Mouse (Mus musculus) thymus, adult 18-20 months (tissue): ENCODE results near the gene Lmo2.

ENCODE experiments used
- DNase-seq, 2 experiments: peaks; one replicate each; pipeline ENCODE4 v3.0.0; 2022; ENCODE audit warnings: mixed read lengths in 2 of 2

The Lmo2 gene

DNA sequence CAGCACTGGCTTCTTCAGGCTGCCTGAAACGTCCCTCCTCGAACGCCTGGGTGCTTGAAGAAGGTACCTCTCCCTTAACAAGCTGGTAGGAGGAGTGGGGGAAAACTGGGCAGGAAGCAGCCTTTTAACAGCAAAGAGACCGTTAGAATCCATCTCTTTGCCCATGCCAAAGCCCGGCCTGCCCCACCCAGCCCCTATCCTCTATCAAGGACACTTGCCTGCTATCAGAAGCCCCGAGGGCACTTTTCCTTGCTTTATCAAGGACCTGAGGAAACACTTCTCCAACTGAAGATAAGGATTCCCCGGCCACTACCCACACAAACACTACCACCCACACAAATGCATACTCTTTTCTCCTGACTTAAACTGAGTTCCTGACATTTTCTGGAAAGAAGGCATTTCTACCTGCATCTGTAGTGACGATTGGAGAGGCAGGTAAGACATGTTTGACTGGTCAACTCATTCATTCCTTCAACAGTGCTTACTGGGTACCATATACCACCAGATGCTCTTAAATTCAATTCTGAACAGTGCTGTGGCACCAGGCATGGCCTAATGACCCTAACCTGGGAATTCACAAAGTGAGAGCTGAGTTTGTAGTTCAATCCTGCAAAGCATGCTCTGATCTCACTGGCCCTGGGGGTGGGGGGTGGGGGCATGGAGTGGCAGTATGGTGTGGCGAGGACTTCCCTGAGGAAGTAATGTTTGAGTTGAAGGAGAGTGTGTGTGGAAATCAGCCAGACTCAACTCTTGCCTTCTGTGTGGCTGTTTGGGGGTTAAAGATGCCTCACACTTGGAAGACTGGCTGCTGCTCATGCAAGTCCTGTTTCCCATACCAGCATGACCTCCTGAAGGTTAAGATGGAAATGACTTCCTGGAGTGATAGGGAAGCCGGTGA is at the start of gene Lmo2:
Lmo2 (plus strand) TSS at position 338 of the 898 bp plus-strand sequence.
- no peak for DNase-seq

DNA sequence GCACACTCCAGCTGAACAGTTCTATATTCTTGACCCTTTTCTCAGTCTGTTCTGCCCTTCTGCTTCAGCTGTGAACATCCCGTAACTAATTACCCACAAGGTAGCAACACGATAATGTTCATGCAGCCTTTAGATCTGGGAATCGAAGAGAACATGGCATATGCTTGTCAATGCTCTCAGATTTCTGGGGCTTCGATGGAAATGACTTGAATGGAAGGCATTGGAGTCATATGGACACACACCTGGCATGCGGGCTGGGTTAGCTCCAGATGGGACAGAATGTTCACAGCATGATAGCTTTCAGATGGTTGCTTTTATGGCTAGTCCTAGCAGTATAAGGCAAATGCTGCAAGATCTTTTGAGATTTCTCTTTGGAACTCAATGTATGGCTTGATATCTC is 47.2 kb upstream of the Lmo2 start:
- DNase-seq, result no peak

DNA sequence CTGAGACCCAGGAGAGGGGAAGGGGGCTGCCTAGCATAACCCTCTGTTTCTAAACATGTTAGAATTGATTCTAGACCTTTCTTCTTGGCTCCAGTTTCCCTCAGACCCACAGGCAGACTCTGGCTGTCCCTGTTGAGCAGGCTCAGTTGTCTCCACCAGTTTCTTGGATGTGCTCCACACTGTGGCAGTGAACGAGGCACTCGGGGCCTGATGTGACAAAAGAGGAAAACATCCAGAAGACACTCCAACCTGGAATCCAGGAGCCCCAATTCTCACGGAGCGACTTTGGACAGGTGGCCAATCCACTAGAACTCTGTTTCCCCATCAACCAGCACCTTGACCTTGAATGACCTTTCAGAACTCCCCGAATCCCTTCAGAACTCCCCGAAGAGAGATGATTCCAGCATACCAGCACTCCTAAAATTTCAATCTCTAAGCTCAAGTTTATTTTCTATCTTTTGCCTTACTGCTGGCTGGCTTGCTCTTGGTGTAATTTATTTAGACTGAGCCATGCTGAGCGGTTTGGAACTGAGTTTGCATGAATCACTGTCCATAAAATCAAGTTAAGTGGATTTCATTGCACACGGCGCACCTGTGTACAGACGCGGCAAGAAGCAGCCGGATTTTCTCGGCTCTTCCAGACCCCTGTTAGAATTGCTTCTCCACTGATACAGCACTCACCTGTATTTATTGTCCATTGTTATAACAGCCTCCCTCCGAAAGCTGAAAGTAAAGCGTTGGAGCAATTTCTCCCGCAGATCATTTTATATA is 45.1 kb upstream of the Lmo2 start:
- no peak for DNase-seq

DNA sequence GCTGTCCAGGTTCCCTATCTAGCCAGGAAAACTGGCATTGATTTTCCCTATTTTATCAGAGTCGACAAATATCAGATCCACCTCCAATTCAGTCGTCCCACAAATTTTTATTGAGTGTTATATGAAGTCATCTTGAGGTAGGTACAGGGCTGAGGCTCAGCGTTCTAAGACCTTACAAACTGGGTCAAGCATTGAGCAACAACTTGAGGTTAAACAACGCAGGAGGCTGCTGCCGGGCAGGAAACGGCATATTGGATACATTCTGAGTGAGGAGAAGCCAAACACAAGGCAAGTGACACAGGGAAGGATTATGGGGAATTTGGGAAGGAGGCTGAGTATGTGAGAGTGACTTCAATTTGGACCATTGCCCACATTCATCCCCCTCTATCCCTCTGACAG is 44.5 kb upstream of the Lmo2 start:
- DNase-seq, result no peak

DNA sequence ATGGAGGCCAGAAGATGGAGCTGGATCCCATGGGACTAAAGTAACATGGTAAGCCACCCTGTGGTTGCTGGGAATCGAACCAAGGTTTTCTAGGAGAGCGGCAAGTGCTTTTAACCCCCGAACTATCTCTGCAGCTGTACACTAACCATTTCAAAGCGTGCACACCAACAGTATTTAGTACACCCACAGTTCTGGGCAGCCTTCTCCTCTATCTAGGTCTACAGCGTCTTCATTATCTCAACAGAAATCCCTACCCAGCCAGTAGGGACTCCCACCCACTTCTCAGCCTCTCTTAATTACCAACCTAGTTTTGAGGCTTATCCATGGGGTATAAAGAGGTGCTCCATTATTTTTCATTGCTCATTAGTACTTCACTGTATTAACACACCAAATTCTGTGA is 41.7 kb upstream of the Lmo2 start:
- no peak for DNase-seq

DNA sequence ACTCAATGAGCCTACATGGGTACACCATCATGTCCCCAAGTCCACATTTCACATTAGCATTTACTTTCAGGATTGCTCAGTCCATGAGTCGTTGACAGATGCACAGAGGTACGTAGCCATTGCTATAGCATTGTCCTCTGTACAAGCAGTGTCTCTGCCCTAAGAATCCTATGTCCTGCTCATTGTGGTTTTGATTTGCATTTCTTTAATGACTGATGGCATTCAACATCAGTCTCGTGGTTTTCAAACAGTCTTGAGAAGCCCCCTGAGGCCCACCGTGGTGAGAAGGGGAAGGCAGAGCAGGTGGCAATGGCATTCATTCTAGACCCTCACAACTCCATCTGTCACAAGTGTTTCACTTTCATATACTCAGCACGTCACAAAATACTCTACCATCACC is 40.4 kb upstream of the Lmo2 start:
- DNase-seq, result no peak

DNA sequence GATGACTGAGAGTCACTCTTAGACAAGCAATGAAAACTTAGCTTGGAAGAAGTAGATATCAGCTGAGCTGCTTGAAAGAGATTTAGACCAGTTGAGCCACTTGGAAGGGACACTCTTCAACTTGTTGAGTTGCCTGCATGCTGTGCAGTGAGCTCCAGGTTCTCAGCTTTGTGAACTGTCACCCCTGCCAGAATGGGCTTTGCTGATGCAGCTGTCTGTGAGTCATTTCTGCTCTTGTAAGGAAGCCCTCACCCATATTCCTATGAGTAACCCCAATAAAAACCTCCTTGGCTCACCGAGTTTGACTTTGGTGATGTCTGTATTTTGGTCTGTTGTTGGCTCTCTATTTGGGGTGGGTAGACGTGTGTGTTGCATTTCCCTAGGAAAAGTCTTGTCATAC is 39.4 kb upstream of the Lmo2 start:
- DNase-seq, result no peak

DNA sequence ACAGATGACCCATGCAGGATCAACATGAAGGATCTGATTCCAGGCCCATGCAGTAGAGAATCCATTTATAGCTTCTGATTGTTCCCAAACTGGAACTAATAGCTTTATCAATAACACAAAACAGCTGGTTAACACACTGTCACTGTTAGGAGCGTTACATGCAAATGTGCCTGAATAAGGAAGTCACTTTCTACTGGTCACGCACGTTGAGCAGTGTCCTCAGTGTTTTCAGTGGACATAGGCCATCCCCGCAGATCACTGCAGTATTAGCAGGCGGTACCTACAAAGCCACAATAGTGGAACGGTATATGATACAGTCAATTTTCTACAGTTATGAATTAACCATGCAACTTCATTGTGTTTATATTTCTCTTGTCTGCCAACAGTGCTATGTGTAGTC is 38.3 kb upstream of the Lmo2 start:
- DNase-seq, result no peak

DNA sequence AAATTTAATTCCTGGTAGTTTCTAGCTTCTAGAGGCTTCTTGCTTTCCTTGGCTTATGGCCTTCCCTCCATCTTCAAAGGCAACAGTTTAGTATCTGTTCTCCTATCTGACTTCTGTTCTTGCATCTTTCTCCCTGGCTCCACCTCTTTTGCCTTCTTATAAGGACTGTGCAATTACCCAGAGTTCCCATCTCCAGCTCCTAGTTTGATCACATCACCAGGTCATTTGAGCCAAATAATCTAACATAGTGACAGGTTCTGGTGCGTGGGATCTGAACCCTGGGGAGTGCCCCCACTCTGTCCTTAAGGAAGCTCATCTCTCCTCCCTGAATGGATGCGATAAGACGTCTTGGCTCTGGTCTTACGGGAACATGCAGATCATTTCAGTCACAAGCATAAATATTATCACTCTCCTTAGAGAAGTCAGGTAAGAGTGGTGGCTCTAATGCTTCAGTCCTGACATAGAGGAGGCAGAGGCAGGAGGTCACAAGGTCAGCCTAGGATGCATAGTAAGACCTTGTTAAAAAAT is 31.1 kb upstream of the Lmo2 start:
- no peak for DNase-seq

DNA sequence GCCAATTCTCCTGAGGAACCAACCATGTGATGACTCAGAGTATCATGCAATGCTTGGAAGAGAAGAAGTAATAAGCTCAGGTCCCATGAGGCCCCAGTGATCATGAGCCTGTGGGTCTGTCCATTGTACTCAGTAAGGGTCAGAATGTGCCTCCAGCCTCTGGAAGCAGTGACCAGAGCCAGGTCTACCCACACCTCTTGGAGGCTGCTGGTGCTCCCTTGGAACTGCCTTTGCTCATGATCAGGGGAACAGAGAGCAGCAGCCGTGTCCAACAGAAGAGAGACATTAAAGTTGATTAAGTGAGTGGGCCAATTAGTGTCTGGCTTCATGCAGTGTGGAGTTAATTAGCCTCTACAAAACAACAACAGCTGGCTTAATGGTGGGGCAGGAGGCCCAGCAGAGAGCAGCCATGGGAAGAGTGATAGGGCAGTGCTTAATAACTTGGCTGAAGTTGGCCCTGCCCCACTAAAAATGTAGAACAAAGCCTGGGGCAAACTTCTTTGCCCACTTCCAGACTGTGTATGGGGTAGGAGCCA is 30.1 kb upstream of the Lmo2 start:
- DNase-seq, result no peak

DNA sequence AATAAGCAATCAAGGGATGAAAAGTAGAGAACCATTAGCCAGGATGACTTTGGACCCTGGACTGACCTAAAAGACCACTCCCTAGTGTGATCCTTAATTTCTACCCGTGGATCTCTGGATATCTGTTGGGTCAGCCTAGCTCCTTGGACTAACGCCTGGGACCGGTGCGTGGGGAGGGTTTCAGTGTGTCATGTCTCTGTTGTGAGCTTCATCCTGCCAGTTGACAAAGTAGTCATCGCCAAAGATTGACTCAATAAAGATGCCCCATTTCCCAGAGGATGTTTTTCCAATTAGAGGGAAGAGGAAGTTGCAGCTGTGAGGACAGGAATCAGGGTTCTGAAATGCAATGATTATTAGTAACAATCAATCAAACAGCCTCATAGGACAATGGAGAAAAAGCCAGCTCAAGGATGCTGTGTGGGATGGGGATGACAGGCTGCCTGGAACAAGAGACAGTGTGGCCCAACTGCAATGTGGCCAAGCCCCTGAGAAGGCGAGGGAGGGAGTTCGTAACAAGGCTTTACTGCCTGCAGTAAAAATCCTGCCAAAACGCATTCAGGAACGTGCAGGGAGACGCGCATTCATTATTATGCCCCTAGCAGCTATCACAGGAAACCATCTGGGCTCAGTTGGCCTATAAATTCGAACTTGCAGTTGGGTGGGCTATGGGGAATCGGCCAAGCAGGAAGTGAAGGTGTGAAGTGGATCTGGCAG is 27.3 kb upstream of the Lmo2 start:
- DNase-seq, result no peak

DNA sequence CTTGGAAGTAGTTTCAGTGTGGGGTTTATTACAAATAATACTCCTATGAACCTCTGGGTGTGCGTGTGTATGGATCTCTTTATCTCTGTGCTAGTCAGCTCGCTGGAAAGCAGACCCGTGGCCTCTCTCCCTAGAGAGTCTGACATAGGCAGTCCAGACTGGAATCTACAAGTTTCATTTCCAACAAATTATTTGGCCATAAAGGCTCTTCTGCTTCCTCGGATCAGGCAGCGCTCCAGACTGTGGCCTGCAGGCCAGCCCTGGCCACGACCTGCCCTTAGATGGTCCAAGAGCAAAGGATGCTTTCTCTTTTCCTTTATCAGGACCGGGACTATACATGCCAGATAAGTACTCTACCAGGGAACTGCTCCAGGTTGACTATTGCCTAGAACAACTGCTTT is 26.3 kb upstream of the Lmo2 start:
- DNase-seq, result no peak

DNA sequence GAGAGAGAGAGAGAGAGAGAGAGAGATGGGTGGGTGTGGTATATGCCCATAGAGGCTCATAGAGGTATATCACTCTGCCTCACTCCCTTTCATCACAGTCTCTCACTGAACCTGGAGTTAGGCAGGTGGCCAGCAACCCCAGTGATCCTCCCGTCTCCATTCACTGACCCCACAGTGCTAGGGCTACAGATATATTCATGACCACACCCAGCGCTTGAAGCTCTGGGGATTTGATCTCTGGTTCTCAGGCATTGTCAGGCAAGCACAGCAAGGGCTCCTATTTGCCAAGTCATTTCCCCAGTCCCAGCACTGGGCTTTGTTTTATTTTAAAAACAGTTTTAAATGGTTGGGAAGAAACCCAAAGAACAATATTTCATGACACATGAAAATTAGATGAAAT is 25.8 kb upstream of the Lmo2 start:
- DNase-seq, result no peak

DNA sequence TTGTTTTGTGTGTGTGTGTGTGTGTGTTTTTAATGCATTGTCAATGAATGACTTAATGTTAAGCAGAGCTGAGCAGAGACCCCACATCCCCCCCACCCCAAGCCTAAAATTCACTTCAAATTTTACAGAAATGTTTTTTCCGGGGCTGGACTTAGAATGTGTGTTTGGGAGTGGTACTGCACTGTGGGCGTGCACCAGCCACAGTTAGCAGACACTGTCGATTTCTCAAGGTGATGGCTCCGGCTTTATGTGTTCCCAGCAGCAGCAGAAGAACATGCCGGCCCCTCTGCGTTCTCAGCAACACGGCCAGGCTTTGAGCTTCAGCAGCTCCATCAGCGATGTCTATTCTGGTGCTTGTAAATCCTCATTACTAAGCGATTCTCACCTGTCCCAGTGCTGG is 25.3 kb upstream of the Lmo2 start:
- no peak for DNase-seq

DNA sequence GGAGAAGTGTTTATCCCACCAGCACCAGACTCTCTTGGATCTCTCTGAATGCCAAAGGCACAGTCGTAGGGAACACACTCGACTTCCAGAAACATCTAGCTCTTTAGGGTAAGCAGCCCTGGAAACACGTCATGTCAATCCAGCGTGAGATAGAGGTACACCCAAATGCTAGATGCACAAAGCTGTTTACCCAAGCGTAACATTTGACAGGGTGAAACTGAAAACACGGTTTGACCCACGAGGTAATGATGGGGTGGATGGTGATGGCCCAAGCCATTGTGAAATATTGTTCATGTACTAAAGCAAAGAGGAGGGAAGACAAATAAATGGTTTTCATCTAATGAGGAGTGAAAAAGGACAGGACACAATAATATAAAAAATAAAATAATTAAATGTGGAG is 23.5 kb upstream of the Lmo2 start:
- no peak for DNase-seq

DNA sequence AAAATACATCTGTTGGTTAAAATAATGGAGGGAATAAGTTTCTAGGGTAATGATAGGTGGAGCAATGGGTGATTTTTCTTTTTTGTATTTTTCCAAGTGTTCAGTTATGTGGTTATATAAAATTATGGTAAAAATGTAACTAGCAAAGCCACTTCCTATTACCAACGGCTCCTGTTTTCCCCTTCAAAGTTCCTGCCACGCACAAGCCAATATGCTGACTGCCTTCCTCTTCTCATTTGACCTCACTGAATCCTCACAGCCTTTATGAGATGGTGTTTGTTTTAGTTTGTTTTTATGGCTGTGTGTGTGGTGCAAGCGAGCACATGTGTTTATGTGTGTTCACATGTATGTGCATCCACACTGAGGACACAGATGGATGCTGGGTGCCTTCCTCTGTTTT is 23.1 kb upstream of the Lmo2 start:
- DNase-seq, result no peak

DNA sequence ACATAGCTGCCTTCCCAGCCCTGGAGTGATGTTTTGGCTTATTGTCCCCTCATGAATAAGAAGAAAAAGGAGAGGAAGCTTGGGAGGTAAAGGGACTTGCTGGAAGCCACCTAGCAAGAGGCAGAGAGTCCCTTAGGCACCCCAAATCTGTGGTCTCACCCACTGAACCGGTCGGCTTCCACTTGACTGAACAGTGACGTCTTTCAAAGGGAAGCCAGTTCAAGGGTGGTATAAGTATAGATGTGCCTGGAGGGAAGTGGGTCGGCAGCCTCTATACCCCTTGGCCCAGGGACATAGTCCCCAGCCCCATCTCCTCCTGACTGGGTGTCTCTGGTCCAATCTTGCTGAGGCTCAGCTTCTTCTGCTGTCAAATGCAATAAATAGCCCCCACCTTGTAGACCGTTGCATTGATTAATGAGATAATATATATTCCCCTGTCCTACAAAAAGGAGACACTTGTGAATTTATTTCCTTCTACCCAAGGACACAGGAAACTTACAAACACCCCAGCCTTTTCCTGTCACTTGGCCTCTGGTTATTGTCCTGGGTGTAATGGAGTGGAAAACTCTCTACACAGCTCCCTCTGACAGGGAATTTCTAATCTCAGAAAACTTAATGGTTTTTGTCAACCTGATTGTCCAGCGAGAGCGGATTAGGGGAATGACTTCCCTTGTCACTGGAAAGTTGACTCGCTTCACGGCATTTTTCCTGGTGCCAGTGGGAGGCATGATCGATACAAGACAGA is 21.9 kb upstream of the Lmo2 start:
- no peak for DNase-seq

DNA sequence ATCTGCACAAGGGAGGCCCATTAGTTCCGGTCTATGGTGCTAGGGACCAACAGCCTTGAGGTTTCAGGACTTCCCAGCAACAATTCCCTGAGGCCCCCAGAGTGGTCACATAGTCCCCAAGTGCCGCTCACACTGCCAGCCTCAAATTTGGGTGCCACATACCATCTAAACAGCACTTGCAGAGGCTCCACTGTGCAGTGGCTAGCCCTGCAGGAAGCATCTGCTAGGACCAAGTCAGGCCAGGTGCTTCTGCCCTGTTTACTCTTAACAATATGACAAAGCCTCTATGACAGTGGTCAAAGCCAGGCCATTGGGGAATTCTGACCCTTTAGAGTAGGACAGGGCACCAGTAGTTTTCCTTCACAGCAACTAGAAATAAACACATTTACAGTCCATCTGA is 21.1 kb upstream of the Lmo2 start:
- no peak for DNase-seq

DNA sequence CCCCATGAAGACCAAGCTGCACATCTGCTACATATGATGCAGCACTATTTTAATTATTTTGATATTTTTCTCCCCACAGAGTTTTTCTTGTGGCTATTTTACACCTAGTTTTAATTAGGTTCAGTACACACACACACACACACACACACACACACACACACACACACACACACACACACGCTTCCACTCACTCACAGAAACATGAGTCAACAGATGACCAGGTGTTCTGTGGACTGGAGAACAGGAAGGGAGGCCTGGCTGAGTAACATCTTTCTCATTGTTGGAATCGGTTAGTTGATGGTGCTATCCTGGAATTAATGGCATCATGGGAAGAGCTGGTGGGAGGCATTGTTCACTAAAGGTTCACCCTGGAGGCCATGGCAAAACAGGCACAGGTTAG is 20.1 kb upstream of the Lmo2 start:
- DNase-seq, result no peak

DNA sequence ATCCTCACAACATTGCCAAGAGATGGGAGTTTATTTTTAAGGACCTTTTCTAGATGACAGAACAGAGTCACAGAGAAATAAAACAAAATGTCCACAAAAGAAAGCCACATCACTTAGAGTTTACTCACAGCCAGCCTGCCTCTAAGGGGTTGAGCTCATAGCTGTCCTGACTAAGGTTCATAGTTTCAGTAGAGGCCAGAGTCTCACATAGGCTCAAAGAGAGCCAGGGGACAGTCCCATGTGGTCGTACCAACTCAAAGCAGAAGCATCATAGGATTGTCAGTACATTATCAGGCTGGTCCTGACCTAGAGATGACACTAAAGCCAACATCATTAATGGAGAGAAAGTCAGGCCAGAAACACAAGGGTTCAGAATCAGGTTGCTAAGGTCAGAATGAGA is 19.2 kb upstream of the Lmo2 start:
- DNase-seq, result no peak

DNA sequence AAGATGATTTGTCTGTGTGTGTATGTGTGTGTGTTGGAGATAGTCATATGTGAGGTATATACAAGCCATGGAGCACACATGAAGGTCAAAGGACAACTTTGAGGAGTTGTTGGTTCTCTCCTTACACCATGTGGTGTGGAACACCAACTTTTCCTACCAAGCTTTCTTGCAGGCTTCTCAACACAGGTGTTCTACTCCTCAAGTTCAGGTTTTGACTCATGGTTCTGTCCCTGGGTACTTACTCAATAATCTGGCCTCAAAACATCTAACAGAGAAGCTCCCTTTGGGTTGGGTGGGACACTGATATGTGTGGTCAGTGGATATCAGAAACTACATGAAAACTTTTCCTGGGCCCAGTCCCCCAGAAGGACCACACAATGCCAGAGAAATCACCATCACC is 18.8 kb upstream of the Lmo2 start:
- no peak for DNase-seq

DNA sequence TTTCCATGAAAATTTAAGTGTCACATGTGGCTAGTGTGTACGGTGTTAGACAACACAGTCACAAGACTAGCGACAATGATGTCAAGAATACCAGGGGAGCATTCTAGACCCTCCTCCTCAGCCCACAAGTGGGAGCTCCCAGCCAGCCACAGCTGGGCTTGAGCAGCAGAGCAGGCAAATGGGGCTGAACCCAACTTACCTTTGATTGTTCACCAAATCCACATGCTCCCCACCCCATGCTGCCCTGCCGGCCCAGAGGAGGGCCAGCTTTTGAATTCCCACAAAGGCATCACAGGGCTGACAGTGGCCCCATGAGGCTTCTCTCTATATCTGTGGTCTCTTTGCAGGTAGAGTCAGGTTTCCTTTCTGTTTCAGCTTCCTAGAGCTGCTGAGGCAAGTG is 16.7 kb upstream of the Lmo2 start:
- DNase-seq, result no peak
